Comparison of ENCODE assay signal across 10 mouse cellular contexts in the genomic region with DNA sequence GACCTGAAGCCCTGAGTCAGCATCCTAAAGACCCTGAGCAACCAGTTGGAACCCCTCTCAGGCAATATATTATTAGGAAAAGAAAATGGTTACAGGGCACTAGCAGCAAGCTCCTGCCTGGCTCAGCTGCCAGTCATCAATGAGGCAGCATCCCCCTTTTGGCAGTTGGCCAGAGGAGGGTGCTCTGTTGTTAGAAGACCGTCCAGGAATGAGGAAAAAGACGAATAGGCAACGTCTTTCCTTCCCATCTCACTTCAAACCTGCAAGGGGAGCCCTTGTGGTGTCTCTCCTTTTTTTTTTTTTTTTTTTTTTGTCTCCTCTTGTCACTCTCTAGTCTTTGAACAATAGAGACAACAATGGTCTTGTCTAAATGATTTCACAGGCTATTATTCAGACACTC.
A peak's percentile ranks its signal among the peaks of the same experiment; 100 is the strongest.
DNase-seq lines count a peak whose midpoint lies in the region; TF ChIP-seq lines count a peak whose summit lies in the region.
"Had no signal": no experiment of that assay in that cellular context is flagged by ENCODE, and none has a peak within 500 bp of the region (broad histone marks: within the 10 kb centered on the region; RNA-seq: fewer than 3 reads in every experiment).

No protein-coding gene starts in this region.

- H3K4me3 ChIP-seq in CH12.LX (replicated peaks in 1 of 3; ENCODE audit: low read depth in 2 of 3, low read length in 2 of 3, poor library complexity in 1 of 3): no peak overlapping the region
- H3K4me3 ChIP-seq: heart, embryonic 13.5 days; liver, embryonic 13.5 days had no signal

- TF ChIP-seq CTCF in CH12.LX (conservative IDR thresholded peaks at IDR 0.05 in 1 of 2, IDR thresholded peaks at IDR 0.05 in 1 of 2; ENCODE audit: low read depth in 2 of 2, low read length in 2 of 2): peak in 1 of 2 experiments; percentile 46; a peak in 2 of 4 replicates

- no peak for TF ChIP-seq POLR2A in CH12.LX (IDR thresholded peaks at IDR 0.05; ENCODE audit: low read depth, low read length)

- no peak overlapping the region for H3K4me2 ChIP-seq in CH12.LX (ENCODE audit: insufficient read depth, low read depth, poor library complexity, severe bottlenecking)
- H3K4me2 ChIP-seq: heart, embryonic 13.5 days; liver, embryonic 13.5 days had no signal

- peak; percentile 70 for DNase-seq in heart, adult 11 months
- no peak for DNase-seq in heart, adult 8-10 months (ENCODE audit: low spot score)
- peak; percentile 27 for DNase-seq in CH12.LX (ENCODE audit: extremely low read depth)
- DNase-seq in embryo, embryonic 11.5 days (ENCODE audit: low read depth, low spot score): peak; percentile 13
- DNase-seq in mesoderm, embryonic 11.5 days (ENCODE audit: low read depth, low spot score): peak; percentile 53
- DNase-seq in thymus, postnatal 0 days (ENCODE audit: low spot score): no peak
- no peak for DNase-seq in layer of hippocampus, adult 9-10 months (ENCODE audit: low spot score)
- DNase-seq in layer of hippocampus, adult 9-11 months: no peak
- DNase-seq: liver, embryonic 13.5 days had no signal

- dilution Hi-C loops in CH12.LX (cut with MboI; ENCODE audit: extremely low pct_ligation_motif_present, extremely low pct_unique_long_range_greater_than_20kb, low sequenced_read_pairs): no loop called here

- no peak overlapping the region for H3K9ac ChIP-seq in CH12.LX (ENCODE audit: insufficient read depth, low read depth)
- H3K9ac ChIP-seq: heart, embryonic 13.5 days; liver, embryonic 13.5 days had no signal

- in situ Hi-C loops in CH12.LX (cut with MboI; ENCODE audit: low pct_ligation_motif_present, low pct_unique_long_range_greater_than_20kb, low sequenced_read_pairs): loop anchor here (25.0 kb wide), 1 partner anchor 638 kb away; the partner anchor contains the start of gene Zeb2

- H3K36me3 ChIP-seq in CH12.LX (replicated peaks in 1 of 2; ENCODE audit: control insufficient read depth in 1 of 2, insufficient read depth in 1 of 2, low read length in 1 of 2): no peaks in the 10 kb centered on the region
- H3K36me3 ChIP-seq: heart, embryonic 13.5 days; liver, embryonic 13.5 days had no signal

- H3K27ac ChIP-seq in CH12.LX (ENCODE audit: insufficient read depth, low read depth): no peak overlapping the region
- H3K27ac ChIP-seq: heart, embryonic 13.5 days; liver, embryonic 13.5 days had no signal

- H3K9me3 ChIP-seq in CH12.LX (replicated peaks; ENCODE audit: low read length): no peaks in the 10 kb centered on the region
- H3K9me3 ChIP-seq: heart, embryonic 13.5 days; liver, embryonic 13.5 days had no signal

- no peak for TF ChIP-seq EP300 in CH12.LX (IDR thresholded peaks at IDR 0.05; ENCODE audit: low read length)

- H3K27me3 ChIP-seq in CH12.LX (replicated peaks): no peaks in the 10 kb centered on the region
- H3K27me3 ChIP-seq: heart, embryonic 13.5 days; liver, embryonic 13.5 days had no signal

- H3K4me1 ChIP-seq in CH12.LX (ENCODE audit: control insufficient read depth in 1 of 2, insufficient read depth in 2 of 2): no peaks in the 10 kb centered on the region
- H3K4me1 ChIP-seq: heart, embryonic 13.5 days; liver, embryonic 13.5 days had no signal

- no peaks in the 10 kb centered on the region for H3K79me2 ChIP-seq in CH12.LX (replicated peaks; ENCODE audit: control insufficient read depth, extremely low read depth, insufficient read depth, poor library complexity, severe bottlenecking)

- TF ChIP-seq RAD21 in CH12.LX (IDR thresholded peaks at IDR 0.05; ENCODE audit: low read depth, low read length): peak; percentile 46

TF ChIP-seq in CH12.LX, 34 proteins besides CTCF, POLR2A, EP300 and RAD21:
- TF ChIP-seq RCOR1 (conservative IDR thresholded peaks at IDR 0.05; ENCODE audit: low read depth, low read length): no peak
- no peak for TF ChIP-seq KAT2A (IDR thresholded peaks at IDR 0.05; ENCODE audit: insufficient replicate concordance, low read length)
- no peak for TF ChIP-seq CHD1 (IDR thresholded peaks at IDR 0.05; ENCODE audit: low read depth, low read length)
- no peak for TF ChIP-seq E2F4 (IDR thresholded peaks at IDR 0.05; ENCODE audit: insufficient replicate concordance, low read depth, low read length)
- TF ChIP-seq MAFK (IDR thresholded peaks at IDR 0.05; ENCODE audit: insufficient replicate concordance, low read length): 0 out of 2 replicates have a peak, but pooled peaks have one; percentile 23
- no peak for TF ChIP-seq MAX (IDR thresholded peaks at IDR 0.05; ENCODE audit: low read length)
- no peak for TF ChIP-seq NRF1 (IDR thresholded peaks at IDR 0.05; ENCODE audit: low read depth, low read length)
- TF ChIP-seq TCF12 (IDR thresholded peaks at IDR 0.05; ENCODE audit: low read depth, low read length): no peak
- TF ChIP-seq USF1 (IDR thresholded peaks at IDR 0.05; ENCODE audit: low read depth, low read length): no peak
- TF ChIP-seq GABPA (IDR thresholded peaks at IDR 0.05; ENCODE audit: insufficient replicate concordance, low read depth, low read length): no peak
- TF ChIP-seq ZKSCAN1 (IDR thresholded peaks at IDR 0.05; ENCODE audit: borderline replicate concordance, low read depth, low read length): no peak
- TF ChIP-seq USF2 (conservative IDR thresholded peaks at IDR 0.05; ENCODE audit: low read depth, low read length): no peak
- no peak for TF ChIP-seq TBP (conservative IDR thresholded peaks at IDR 0.05; ENCODE audit: low read depth, low read length)
- peak; percentile 89 for TF ChIP-seq ZNF384 (IDR thresholded peaks at IDR 0.05; ENCODE audit: low read depth, low read length)
- peak; percentile 33; the same call in 1 of the 2 replicates for TF ChIP-seq SMC3 (IDR thresholded peaks at IDR 0.05; ENCODE audit: low read depth, low read length)

Comparison
In these comparisons a context has a peak if more than half of its experiments do, and no peak if none do; other contexts are left out.
1. DNase-seq: peak in heart, adult 11 months (single experiment), CH12.LX (single experiment), embryo, embryonic 11.5 days (single experiment) and mesoderm, embryonic 11.5 days (single experiment); none in heart, adult 8-10 months (single experiment), thymus, postnatal 0 days (single experiment), layer of hippocampus, adult 9-10 months (single experiment) and layer of hippocampus, adult 9-11 months (single experiment).